Mouse (Mus musculus): ENCODE measurements around the gene Iqcm. TPM values are rescaled to one million over a fixed set of nuclear protein-coding genes. Genes with fewer than 3 reads are reported as not detected.
"Not testable (repeated sequence)": the region's sequence is repeated elsewhere in the genome, so short reads cannot be mapped to it uniquely, and the experiment has no call there.

The Iqcm gene
- 0.40 TPM in 1 of 2 replicates, not detected in the other for polyA plus RNA-seq (2014; fragmentation: Nextera tagmentation; extraction: Ambion mirVana)

DNA sequence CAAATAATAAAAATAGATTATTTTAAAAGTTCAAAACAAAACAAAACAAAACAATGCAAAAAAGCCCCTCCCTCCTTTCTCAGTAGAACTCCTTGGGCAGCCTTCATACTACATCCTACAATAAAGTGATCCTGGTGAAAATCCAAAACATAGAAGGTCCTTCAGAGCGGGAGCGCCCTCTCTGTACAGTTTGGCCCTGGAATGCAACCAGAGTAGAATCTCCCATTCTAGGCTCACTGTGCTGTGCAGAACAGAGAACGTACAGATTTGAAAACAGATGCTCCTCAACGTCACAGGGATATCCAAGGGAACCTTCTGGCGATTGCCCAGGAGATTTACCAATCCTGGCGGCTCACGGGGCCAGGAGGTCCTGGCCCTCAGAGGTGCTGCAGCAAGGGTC is at the start of gene Iqcm:
Iqcm (plus strand) TSS at position 301 of the 400 bp plus-strand sequence.
- no peak within 1 kb of the TSS for H3K27ac ChIP-seq (replicated peaks; ENCODE audit: low read depth, low read length)
- H3K4me3 ChIP-seq (ENCODE audit: low read depth, low read length) = no peak within 1 kb of the TSS
- H3K9ac ChIP-seq (ENCODE audit: low read length) = no peak within 1 kb of the TSS
- no peaks in the 10 kb centered on the region for H3K4me1 ChIP-seq (ENCODE audit: control insufficient read depth, insufficient read depth, low read length)
- H3K36me3 ChIP-seq (ENCODE audit: control insufficient read depth, insufficient read depth, low read length) = no peaks in the 10 kb centered on the region
- DNase-seq (ENCODE audit: low spot score) (no peak), ATAC-seq (ENCODE audit: insufficient number of reproducible peaks, low FRiP score, low TSS enrichment, low read depth) (no peak)
- no peak within 1 kb of the TSS for H3K4me2 ChIP-seq (ENCODE audit: low read depth, severe bottlenecking)
- no peaks in the 10 kb centered on the region for H3K9me3 ChIP-seq (ENCODE audit: control insufficient read depth, low read length)
- WGBS = 94% methylated on average over 7 of the region's 7 CpGs
- no peaks in the 10 kb centered on the region for H3K27me3 ChIP-seq (ENCODE audit: control insufficient read depth, insufficient read depth, low read length)

DNA sequence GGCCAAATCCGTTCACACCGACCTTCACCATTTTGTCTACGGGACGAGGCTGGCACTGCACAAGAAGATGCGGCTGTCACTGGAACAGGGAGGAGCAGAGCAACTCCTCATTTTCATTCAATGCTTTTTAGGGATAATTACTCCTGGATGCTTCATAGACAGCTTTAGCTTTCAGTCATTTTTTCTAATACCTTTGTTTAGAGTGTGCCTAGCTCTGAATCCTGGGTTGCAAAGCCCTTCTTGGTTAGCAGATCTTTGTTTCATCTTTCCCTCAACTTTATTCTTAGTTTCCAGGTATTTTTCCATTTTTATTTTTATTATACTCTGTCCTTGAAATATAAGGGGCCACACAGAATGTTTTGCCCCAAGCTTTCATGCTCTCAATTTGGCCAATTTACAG is 42.0 kb upstream of the Iqcm start, which contains the start of gene Gm10358:
Gm10358 (minus strand) TSS at position 101 of the 400 bp plus-strand sequence.
- Histone ChIP-seq H3K36me3 (ENCODE audit: control insufficient read depth, insufficient read depth, low read length) (no peaks in the 10 kb centered on the region), H3K27me3 (ENCODE audit: control insufficient read depth, insufficient read depth, low read length) (no peaks in the 10 kb centered on the region), H3K9me3 (ENCODE audit: control insufficient read depth, low read length) (no peaks in the 10 kb centered on the region), H3K4me3 (ENCODE audit: low read depth, low read length) (no peak within 1 kb of the TSS), H3K9ac (ENCODE audit: low read length) (no peak within 1 kb of the TSS), H3K4me1 (ENCODE audit: control insufficient read depth, insufficient read depth, low read length) (no peaks in the 10 kb centered on the region), H3K4me2 (ENCODE audit: low read depth, severe bottlenecking) (no peak within 1 kb of the TSS), H3K27ac (replicated peaks; ENCODE audit: low read depth, low read length) (no peak within 1 kb of the TSS)
- 95% methylated on average over 5 of the region's 5 CpGs for WGBS
- ATAC-seq (ENCODE audit: insufficient number of reproducible peaks, low FRiP score, low TSS enrichment, low read depth) (no peak), DNase-seq (ENCODE audit: low spot score) (no peak)

DNA sequence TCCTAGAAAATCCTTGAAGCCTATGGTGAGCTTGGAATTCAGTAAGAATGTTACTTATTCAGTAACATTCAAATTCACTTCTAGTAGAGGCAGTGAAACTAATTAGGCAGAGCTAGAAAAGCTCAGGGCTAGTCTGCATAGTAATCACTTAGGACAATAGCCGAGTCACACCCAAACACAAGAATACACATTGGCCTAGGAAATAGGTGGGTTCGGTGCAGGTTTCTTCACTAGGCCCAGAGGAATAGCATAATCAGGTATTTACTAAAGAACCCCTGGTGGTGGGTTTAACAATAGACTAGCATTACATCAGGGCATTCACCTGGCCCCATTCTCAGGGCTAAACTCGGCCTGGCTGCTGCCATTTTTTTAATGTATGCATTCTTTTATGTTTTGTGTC is 32.8 kb upstream of the Iqcm start:
- 84% methylated on average over 3 of the region's 3 CpGs for WGBS
- not testable (repeated sequence) for H3K4me2 ChIP-seq (ENCODE audit: low read depth, severe bottlenecking); H3K36me3 ChIP-seq (ENCODE audit: control insufficient read depth, insufficient read depth, low read length); H3K4me1 ChIP-seq (ENCODE audit: control insufficient read depth, insufficient read depth, low read length); H3K9ac ChIP-seq (ENCODE audit: low read length); ATAC-seq (ENCODE audit: insufficient number of reproducible peaks, low FRiP score, low TSS enrichment, low read depth); H3K4me3 ChIP-seq (ENCODE audit: low read depth, low read length); H3K27ac ChIP-seq (replicated peaks; ENCODE audit: low read depth, low read length); H3K9me3 ChIP-seq (ENCODE audit: control insufficient read depth, low read length); H3K27me3 ChIP-seq (ENCODE audit: control insufficient read depth, insufficient read depth, low read length); DNase-seq (ENCODE audit: low spot score)

DNA sequence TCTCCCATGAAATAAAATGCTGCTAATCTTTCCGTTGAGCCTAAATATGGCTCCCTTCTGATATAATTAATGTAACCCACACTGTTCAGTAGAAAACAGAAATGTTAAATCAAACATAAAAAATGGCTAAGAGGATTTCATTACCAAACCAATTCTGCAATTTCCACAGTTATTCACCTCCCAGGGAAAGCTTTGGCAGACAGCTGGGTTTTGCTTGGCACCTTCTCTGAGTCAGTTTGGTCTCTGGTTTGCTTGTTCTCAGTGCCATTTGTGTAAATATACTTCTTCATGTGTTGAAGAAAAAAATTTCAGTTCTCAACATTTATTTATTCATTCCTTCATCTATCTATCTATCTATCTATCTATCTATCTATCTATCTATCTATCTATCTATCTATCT is 28.3 kb downstream of the Iqcm start:
- WGBS = 86% methylated on average over 1 of the region's 1 CpGs
- no peak overlapping the region for H3K4me3 ChIP-seq (ENCODE audit: low read depth, low read length)

DNA sequence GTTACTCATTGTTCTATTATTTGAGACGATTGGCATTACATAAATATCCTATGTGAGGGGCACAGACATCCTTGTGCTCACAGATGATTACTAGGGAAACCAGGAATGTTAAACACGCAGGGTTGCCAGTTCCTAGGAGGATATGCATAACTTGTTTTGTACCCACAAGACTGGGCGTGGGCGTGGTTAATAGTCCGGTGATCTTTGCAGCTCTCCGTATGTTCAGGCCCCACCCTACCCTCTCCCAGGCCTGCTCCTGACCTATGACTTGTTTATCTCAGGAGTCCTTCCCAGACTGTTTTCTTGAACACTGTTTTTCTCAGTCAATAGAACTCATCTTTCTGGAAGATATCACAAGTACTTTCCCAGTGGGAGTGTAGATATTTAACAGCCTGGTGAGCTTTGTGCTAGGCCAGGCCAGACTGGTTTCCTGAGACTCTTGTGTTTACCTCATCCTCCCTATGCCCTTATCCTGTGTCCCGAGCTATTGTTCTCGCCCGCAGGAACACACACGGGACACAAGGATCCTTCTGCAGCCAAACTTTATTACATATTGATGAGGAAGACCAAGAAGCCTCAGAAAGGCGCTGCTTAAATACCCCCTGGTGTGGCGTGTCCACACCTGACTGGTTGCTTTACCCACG is 40.7 kb downstream of the Iqcm start:
- H3K4me3 ChIP-seq (ENCODE audit: low read depth, low read length) = no peak overlapping the region
- H3K9ac ChIP-seq (ENCODE audit: low read length) = no peak overlapping the region
- H3K4me1 ChIP-seq (ENCODE audit: control insufficient read depth, insufficient read depth, low read length) = no peaks in the 10 kb centered on the region
- no peaks in the 10 kb centered on the region for H3K27me3 ChIP-seq (ENCODE audit: control insufficient read depth, insufficient read depth, low read length)
- DNase-seq (ENCODE audit: low spot score) (no peak), ATAC-seq (ENCODE audit: insufficient number of reproducible peaks, low FRiP score, low TSS enrichment, low read depth) (no peak)
- 87% methylated on average over 13 of the region's 13 CpGs for WGBS
- H3K4me2 ChIP-seq (ENCODE audit: low read depth, severe bottlenecking) = no peak overlapping the region
- H3K36me3 ChIP-seq (ENCODE audit: control insufficient read depth, insufficient read depth, low read length) = no peaks in the 10 kb centered on the region
- H3K9me3 ChIP-seq (ENCODE audit: control insufficient read depth, low read length) = no peaks in the 10 kb centered on the region
- no peak overlapping the region for H3K27ac ChIP-seq (replicated peaks; ENCODE audit: low read depth, low read length)

More for the DNA sequence above, 28.3 kb downstream of the Iqcm start:
- DNase-seq (ENCODE audit: low spot score) = no peak
- no peak overlapping the region for H3K9ac ChIP-seq (ENCODE audit: low read length)
- no peaks in the 10 kb centered on the region for H3K4me1 ChIP-seq (ENCODE audit: control insufficient read depth, insufficient read depth, low read length)
- no peaks in the 10 kb centered on the region for H3K36me3 ChIP-seq (ENCODE audit: control insufficient read depth, insufficient read depth, low read length)
- H3K4me2 ChIP-seq (ENCODE audit: low read depth, severe bottlenecking) = no peak overlapping the region
- no peak overlapping the region for H3K27ac ChIP-seq (replicated peaks; ENCODE audit: low read depth, low read length)
- ATAC-seq (ENCODE audit: insufficient number of reproducible peaks, low FRiP score, low TSS enrichment, low read depth) = no peak
- no peaks in the 10 kb centered on the region for H3K9me3 ChIP-seq (ENCODE audit: control insufficient read depth, low read length)
- H3K27me3 ChIP-seq (ENCODE audit: control insufficient read depth, insufficient read depth, low read length) = no peaks in the 10 kb centered on the region

DNA sequence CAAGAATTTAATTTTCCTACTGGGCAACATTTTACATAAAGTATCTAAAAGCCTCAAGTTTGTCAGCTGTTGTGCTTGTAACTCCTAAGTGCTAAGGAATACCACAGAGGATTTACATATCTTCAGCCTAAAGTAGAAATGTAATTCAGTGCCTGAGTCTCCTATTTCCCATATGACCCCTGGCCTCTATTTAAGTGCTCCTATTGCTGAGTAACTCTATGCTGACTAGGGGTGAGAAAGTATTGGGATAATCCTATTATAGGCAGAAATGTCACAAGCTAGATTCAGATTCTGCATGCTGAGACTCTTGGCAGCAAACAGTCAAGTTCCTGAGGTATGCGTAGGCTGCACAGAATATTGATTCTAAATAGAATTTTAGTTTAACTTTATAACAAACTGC is 60.8 kb downstream of the Iqcm start:
- H3K9me3 ChIP-seq (ENCODE audit: control insufficient read depth, low read length) = no peaks in the 10 kb centered on the region
- no peak overlapping the region for H3K4me2 ChIP-seq (ENCODE audit: low read depth, severe bottlenecking)
- H3K36me3 ChIP-seq (ENCODE audit: control insufficient read depth, insufficient read depth, low read length) = no peaks in the 10 kb centered on the region
- 83% methylated on average over 1 of the region's 1 CpGs for WGBS
- DNase-seq (ENCODE audit: low spot score) (no peak), ATAC-seq (ENCODE audit: insufficient number of reproducible peaks, low FRiP score, low TSS enrichment, low read depth) (no peak)
- no peaks in the 10 kb centered on the region for H3K27me3 ChIP-seq (ENCODE audit: control insufficient read depth, insufficient read depth, low read length)
- H3K4me1 ChIP-seq (ENCODE audit: control insufficient read depth, insufficient read depth, low read length) = no peaks in the 10 kb centered on the region
- H3K4me3 ChIP-seq (ENCODE audit: low read depth, low read length) = no peak overlapping the region
- H3K9ac ChIP-seq (ENCODE audit: low read length) = no peak overlapping the region
- H3K27ac ChIP-seq (replicated peaks; ENCODE audit: low read depth, low read length) = no peak overlapping the region

DNA sequence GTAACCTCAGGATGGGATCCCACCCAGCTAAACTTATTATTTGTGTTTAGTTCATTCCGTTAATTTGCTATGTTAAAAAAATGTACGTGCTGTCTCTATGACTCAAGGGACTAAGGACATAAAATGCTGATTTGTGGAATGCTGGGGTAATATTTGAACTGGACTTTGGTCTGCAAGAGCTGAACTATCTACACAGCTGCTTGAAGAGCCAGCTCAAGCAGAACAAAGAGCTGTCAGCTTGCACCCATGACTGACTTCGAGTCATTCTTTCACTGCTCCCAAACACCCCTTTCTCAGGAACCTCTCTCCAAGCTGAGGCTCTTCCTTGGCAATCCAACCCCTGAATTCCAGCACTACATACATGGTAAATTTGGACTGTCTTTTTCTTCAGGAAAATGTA is 65.3 kb downstream of the Iqcm start:
- H3K4me2 ChIP-seq (ENCODE audit: low read depth, severe bottlenecking) = no peak overlapping the region
- no peaks in the 10 kb centered on the region for H3K36me3 ChIP-seq (ENCODE audit: control insufficient read depth, insufficient read depth, low read length)
- no peaks in the 10 kb centered on the region for H3K27me3 ChIP-seq (ENCODE audit: control insufficient read depth, insufficient read depth, low read length)
- no peaks in the 10 kb centered on the region for H3K9me3 ChIP-seq (ENCODE audit: control insufficient read depth, low read length)
- no peak for ATAC-seq (ENCODE audit: insufficient number of reproducible peaks, low FRiP score, low TSS enrichment, low read depth)
- 83% methylated on average over 3 of the region's 3 CpGs for WGBS
- H3K9ac ChIP-seq (ENCODE audit: low read length) = no peak overlapping the region
- no peak for DNase-seq (ENCODE audit: low spot score)
- no peak overlapping the region for H3K27ac ChIP-seq (replicated peaks; ENCODE audit: low read depth, low read length)
- H3K4me3 ChIP-seq (ENCODE audit: low read depth, low read length) = no peak overlapping the region
- H3K4me1 ChIP-seq (ENCODE audit: control insufficient read depth, insufficient read depth, low read length) = no peaks in the 10 kb centered on the region

DNA sequence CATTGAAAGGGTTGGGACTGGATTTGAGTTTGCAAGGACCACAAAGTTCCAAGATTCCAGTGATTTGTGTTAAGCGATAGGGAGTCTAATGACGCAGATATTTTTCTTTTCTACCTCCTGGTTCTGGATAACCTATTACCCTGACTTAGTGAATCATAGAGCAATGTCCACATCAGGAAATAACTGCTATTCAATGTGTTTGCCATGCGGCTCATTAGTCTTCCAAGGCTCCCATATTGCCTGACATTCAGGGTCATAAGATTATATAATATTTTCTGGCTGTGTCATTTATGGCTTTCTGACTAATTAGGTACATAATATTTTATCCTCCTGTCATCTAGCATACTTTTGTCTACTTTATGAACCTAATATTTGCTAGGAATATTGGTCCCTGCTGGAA is 100.8 kb downstream of the Iqcm start:
- no peak overlapping the region for H3K27ac ChIP-seq (replicated peaks; ENCODE audit: low read depth, low read length)
- no peak for DNase-seq (ENCODE audit: low spot score)
- no peak overlapping the region for H3K9ac ChIP-seq (ENCODE audit: low read length)
- H3K4me1 ChIP-seq (ENCODE audit: control insufficient read depth, insufficient read depth, low read length) = no peaks in the 10 kb centered on the region
- H3K4me3 ChIP-seq (ENCODE audit: low read depth, low read length) = no peak overlapping the region
- no peak overlapping the region for H3K4me2 ChIP-seq (ENCODE audit: low read depth, severe bottlenecking)
- H3K36me3 ChIP-seq (ENCODE audit: control insufficient read depth, insufficient read depth, low read length) = no peaks in the 10 kb centered on the region
- H3K27me3 ChIP-seq (ENCODE audit: control insufficient read depth, insufficient read depth, low read length) = no peaks in the 10 kb centered on the region
- no peaks in the 10 kb centered on the region for H3K9me3 ChIP-seq (ENCODE audit: control insufficient read depth, low read length)
- ATAC-seq (ENCODE audit: insufficient number of reproducible peaks, low FRiP score, low TSS enrichment, low read depth) = no peak
- WGBS = 82% methylated on average over 3 of the region's 3 CpGs

DNA sequence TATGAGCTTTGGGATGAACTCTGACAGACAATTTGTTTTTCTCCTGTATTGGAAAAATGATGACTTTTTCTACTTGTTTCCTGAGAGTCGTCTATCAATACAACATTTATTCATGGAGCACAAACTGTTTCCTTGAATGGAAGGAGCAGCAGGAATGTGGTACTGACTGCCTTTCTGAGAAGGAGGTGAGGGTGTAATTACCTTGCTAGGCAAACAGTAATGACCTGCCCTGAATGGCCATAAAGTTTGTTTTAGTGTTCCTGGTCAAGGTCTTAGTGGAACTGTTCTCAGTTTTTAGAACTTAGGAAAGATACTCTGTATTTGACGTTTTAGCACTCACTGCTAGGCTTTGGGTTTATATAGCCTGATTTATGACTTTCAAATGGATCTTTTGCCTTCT is 147.8 kb downstream of the Iqcm start:
- H3K4me2 ChIP-seq (ENCODE audit: low read depth, severe bottlenecking) = no peak overlapping the region
- ATAC-seq (ENCODE audit: insufficient number of reproducible peaks, low FRiP score, low TSS enrichment, low read depth) (no peak), DNase-seq (ENCODE audit: low spot score) (no peak)
- no peaks in the 10 kb centered on the region for H3K36me3 ChIP-seq (ENCODE audit: control insufficient read depth, insufficient read depth, low read length)
- H3K4me3 ChIP-seq (ENCODE audit: low read depth, low read length) = no peak overlapping the region
- no peaks in the 10 kb centered on the region for H3K9me3 ChIP-seq (ENCODE audit: control insufficient read depth, low read length)
- H3K9ac ChIP-seq (ENCODE audit: low read length) = no peak overlapping the region
- H3K27ac ChIP-seq (replicated peaks; ENCODE audit: low read depth, low read length) = no peak overlapping the region
- H3K27me3 ChIP-seq (ENCODE audit: control insufficient read depth, insufficient read depth, low read length) = no peaks in the 10 kb centered on the region
- no peaks in the 10 kb centered on the region for H3K4me1 ChIP-seq (ENCODE audit: control insufficient read depth, insufficient read depth, low read length)
- 60% methylated on average over 2 of the region's 2 CpGs for WGBS

Measured in limb, embryonic 11.5 days (tissue).